Mouse (Mus musculus) small intestine, adult 2 months (tissue): ENCODE results near the gene Nek3.

Experiments
- CTCF ChIP-seq: fragments of 200-500 bp; IDR thresholded peaks from 2 replicates; pipeline ENCODE4 v1.5.1; 2012; ENCODE audit warnings: low read depth, mild to moderate bottlenecking, control low read depth, inconsistent platforms, low read length, moderate library complexity, mixed read lengths; ENCODE audit not compliant: insufficient replicate concordance, insufficient read length; ENCODE audit errors: extremely low read depth
- POLR2A ChIP-seq: fragments of 200-500 bp; IDR thresholded peaks from 2 replicates; pipeline ENCODE4 v1.6.1; 2012; ENCODE audit warnings: low read depth, mild to moderate bottlenecking, control low read depth, inconsistent platforms, low read length, moderate library complexity

DNA sequence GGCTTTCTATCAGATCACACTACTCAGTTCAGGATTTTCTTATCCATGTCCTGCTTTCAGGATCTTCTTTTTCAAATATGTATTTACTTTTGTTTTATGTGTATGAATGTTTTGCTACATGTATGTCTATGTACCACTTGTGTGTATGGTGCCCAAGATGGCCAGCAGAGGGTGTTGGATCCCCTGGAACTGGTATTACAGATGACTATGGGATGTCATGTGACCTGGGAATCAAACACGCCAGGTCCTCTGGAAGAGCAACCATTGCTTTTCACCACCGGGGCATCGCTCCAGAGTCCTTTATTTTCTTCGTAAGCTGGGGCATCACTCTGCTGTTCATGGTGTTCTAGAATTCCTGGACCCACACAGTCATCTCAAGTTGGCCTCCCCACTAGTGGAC is 77.0 kb downstream of the Nek3 start:
- TF ChIP-seq POLR2A (no peak), CTCF (no peak)
